Mouse (Mus musculus): ENCODE measurements around the gene Inpp5k. TPM values are rescaled to one million over a fixed set of nuclear protein-coding genes. Genes with fewer than 3 reads are reported as not detected.

Gene Inpp5k
- polyA plus RNA-seq, 1 experiment from 2014 or later: 25.4 TPM

GRCm38 (mm10) chr11:75657841-75658240, 27.1 kb downstream of the Inpp5k start:
- H3K4me2 ChIP-seq: no peak overlapping the region
- H3K4me1 ChIP-seq: peaks cover 30% of the 10 kb centered on the region
- no peak for ATAC-seq (ENCODE audit: low FRiP score)
- H3K9ac ChIP-seq: no peak overlapping the region
- H3K36me3 ChIP-seq (replicated peaks): peaks cover 14% of the 10 kb centered on the region; the same call in 1 of the 2 replicates
- no peaks in the 10 kb centered on the region for H3K9me3 ChIP-seq
- no peak overlapping the region for H3K27ac ChIP-seq
- no peak overlapping the region for H3K4me3 ChIP-seq (replicated peaks)
- peaks cover 40% of the 10 kb centered on the region for H3K27me3 ChIP-seq

GRCm38 (mm10) chr11:75658311-75658710, 27.5 kb downstream of the Inpp5k start:
- Histone ChIP-seq H3K36me3 (replicated peaks) (peaks cover 14% of the 10 kb centered on the region; the same call in 1 of the 2 replicates), H3K9ac (no peak overlapping the region), H3K27ac (no peak overlapping the region), H3K4me3 (replicated peaks) (no peak overlapping the region), H3K27me3 (peaks cover 36% of the 10 kb centered on the region), H3K4me2 (no peak overlapping the region), H3K4me1 (peaks cover 28% of the 10 kb centered on the region), H3K9me3 (no peaks in the 10 kb centered on the region)
- no peak for ATAC-seq (ENCODE audit: low FRiP score)
- WGBS: 93% methylated on average over 13 of the region's 13 CpGs

DNA sequence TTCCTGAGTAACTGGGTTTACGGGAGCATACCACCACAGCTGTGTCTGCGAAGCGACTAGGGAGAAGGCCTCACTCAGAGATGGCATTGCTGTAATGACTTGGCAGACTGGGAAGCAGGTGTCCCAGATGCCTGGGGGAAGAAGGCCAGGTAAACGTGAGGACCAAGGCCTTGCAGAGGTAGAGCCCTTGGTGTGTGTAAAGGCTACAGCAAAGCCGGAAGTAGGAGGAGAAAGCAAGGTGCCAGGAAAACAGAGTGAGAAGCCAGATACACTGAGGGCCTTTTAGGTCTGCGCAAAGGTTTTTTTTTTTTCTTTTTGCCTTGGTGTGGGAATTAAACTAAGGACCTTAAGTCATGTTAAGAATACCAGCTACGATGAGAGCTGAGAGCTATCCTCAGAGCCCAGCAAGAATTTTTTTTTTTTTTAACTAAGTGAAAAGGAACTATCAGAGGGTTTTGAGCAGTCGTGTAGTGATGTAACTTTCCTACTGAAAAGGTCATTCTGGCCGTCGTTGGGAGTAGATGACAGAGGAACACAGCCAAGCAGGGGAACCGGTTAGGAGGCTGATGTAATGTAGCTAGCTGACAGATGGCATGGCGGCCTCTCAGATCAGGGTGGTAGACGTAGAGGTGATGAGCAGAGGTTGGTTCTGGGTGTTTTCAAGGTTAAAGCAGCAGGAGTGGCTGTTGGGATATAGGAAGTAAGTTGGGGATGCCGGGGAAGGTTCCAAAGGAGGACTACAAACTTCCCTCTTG, 28.4 kb downstream of the Inpp5k start:
- WGBS: 87% methylated on average over 14 of the region's 14 CpGs
- Histone ChIP-seq H3K4me2 (no peak overlapping the region), H3K4me3 (replicated peaks) (no peak overlapping the region), H3K9ac (no peak overlapping the region), H3K4me1 (peaks cover 20% of the 10 kb centered on the region), H3K27ac (no peak overlapping the region), H3K9me3 (no peaks in the 10 kb centered on the region), H3K36me3 (replicated peaks) (peaks cover 14% of the 10 kb centered on the region; the same call in 1 of the 2 replicates), H3K27me3 (peaks cover 27% of the 10 kb centered on the region)
- no peak for ATAC-seq (ENCODE audit: low FRiP score)

DNA sequence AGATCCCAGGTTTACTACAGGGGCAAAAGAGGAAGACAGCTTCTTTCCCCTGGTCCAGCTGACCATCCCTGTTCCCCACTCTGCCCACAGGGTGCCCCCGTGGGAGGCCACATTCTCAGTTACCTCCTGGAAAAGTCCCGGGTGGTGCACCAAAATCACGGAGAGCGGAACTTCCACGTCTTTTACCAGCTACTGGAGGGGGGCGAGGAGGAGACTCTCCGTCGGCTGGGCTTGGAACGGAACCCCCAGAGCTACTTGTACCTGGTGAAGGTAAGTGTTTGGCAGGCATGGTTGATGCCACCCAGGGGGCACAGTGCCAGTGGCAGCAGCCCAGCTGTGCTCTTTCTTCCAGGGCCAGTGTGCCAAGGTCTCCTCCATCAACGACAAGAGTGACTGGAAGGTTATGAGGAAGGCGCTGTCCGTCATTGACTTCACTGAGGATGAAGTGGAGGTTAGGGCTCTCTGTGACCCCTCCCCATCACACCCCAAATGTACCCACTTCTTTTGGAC, 29.3 kb downstream of the Inpp5k start:
- H3K4me1 ChIP-seq: peaks cover 14% of the 10 kb centered on the region
- H3K36me3 ChIP-seq (replicated peaks): peaks cover 14% of the 10 kb centered on the region; the same call in 1 of the 2 replicates
- H3K9ac ChIP-seq: no peak overlapping the region
- H3K4me2 ChIP-seq: no peak overlapping the region
- ATAC-seq (ENCODE audit: low FRiP score): no peak
- H3K27ac ChIP-seq: no peak overlapping the region
- 93% methylated on average over 12 of the region's 12 CpGs for WGBS
- peaks cover 17% of the 10 kb centered on the region for H3K27me3 ChIP-seq
- no peak overlapping the region for H3K4me3 ChIP-seq (replicated peaks)
- H3K9me3 ChIP-seq: no peaks in the 10 kb centered on the region

- Histone ChIP-seq H3K27ac (no peak overlapping the region), H3K9ac (no peak overlapping the region), H3K4me2 (no peak overlapping the region), H3K4me3 (replicated peaks) (no peak overlapping the region), H3K36me3 (replicated peaks) (peaks cover 24% of the 10 kb centered on the region), H3K27me3 (peaks cover 13% of the 10 kb centered on the region), H3K9me3 (no peaks in the 10 kb centered on the region), H3K4me1 (peaks cover 5% of the 10 kb centered on the region)
- WGBS: 92% methylated on average over 21 of the region's 21 CpGs
- ATAC-seq (ENCODE audit: low FRiP score): no peak
Measured at GRCm38 (mm10) chr11:75660941-75661800, 30.4 kb downstream of the Inpp5k start.

DNA sequence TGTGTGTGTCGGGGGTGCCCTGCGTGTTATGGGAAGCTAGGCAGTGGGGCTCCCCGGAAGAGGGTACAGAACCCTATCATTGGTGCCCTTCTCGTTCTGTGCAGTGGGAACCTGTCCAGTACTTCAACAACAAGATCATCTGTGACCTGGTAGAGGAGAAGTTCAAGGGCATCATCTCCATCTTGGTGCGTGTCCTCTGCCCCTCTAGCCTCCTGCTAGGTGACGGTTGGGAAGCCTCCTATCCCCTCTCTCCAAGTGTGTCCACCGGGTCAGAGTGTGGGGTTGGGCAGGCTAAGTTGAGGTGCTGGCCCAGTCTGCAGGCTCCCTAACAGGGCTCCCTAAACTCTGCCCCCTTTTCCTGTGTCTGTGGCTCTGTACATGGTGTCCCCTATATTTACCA, 31.3 kb downstream of the Inpp5k start:
- Histone ChIP-seq H3K4me1 (no peaks in the 10 kb centered on the region), H3K4me2 (no peak overlapping the region), H3K27me3 (peaks cover 4% of the 10 kb centered on the region; the same call in 1 of the 2 replicates), H3K9me3 (no peaks in the 10 kb centered on the region), H3K9ac (no peak overlapping the region), H3K27ac (no peak overlapping the region), H3K4me3 (replicated peaks) (no peak overlapping the region), H3K36me3 (replicated peaks) (peaks cover 24% of the 10 kb centered on the region)
- WGBS: 94% methylated on average over 7 of the region's 7 CpGs
- ATAC-seq (ENCODE audit: low FRiP score): no peak

GRCm38 (mm10) chr11:75666296-75666695, 35.5 kb downstream of the Inpp5k start:
- no peaks in the 10 kb centered on the region for H3K4me1 ChIP-seq
- 96% methylated on average over 6 of the region's 6 CpGs for WGBS
- H3K36me3 ChIP-seq (replicated peaks): peaks cover 33% of the 10 kb centered on the region
- H3K4me3 ChIP-seq (replicated peaks): no peak overlapping the region
- H3K9me3 ChIP-seq: no peaks in the 10 kb centered on the region
- H3K27me3 ChIP-seq: no peaks in the 10 kb centered on the region
- H3K9ac ChIP-seq: no peak overlapping the region
- H3K4me2 ChIP-seq: no peak overlapping the region
- H3K27ac ChIP-seq: no peak overlapping the region
- ATAC-seq (ENCODE audit: low FRiP score): no peak

DNA sequence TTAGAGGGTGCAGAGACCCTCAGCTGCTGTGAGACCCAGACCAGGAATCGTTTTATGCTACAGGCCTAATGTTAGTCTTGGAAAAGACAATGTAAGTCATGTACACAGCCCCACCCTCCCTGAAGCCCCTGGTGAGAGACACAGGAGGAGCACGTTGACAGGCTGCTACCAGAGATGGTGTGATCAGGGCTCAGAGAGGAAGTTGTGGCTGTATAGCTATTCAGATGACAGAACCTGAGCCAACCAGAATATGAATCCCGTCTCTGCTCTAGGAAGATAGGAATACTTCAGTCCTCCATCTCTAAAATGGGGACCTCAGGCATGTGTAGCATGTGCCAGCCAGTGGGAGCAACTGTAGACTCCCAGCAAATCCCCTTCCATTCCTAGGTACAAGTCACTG, 37.8 kb downstream of the Inpp5k start:
- Histone ChIP-seq H3K9ac (no peak overlapping the region), H3K27ac (no peak overlapping the region), H3K4me2 (no peak overlapping the region), H3K9me3 (no peaks in the 10 kb centered on the region), H3K4me1 (no peaks in the 10 kb centered on the region), H3K4me3 (replicated peaks) (no peak overlapping the region), H3K27me3 (no peaks in the 10 kb centered on the region), H3K36me3 (replicated peaks) (peaks cover 26% of the 10 kb centered on the region)
- ATAC-seq (ENCODE audit: low FRiP score): no peak
- 93% methylated on average over 3 of the region's 3 CpGs for WGBS

GRCm38 (mm10) chr11:75669176-75669852, 38.5 kb downstream of the Inpp5k start:
- Histone ChIP-seq H3K36me3 (replicated peaks) (peaks cover 26% of the 10 kb centered on the region), H3K4me3 (replicated peaks) (no peak overlapping the region), H3K9ac (no peak overlapping the region), H3K4me2 (no peak overlapping the region), H3K27me3 (no peaks in the 10 kb centered on the region), H3K4me1 (no peaks in the 10 kb centered on the region), H3K9me3 (no peaks in the 10 kb centered on the region), H3K27ac (no peak overlapping the region)
- ATAC-seq (ENCODE audit: low FRiP score): no peak
- 87% methylated on average over 11 of the region's 11 CpGs for WGBS

- Histone ChIP-seq H3K9ac (no peak overlapping the region), H3K4me2 (no peak overlapping the region), H3K9me3 (no peaks in the 10 kb centered on the region), H3K36me3 (replicated peaks) (peaks cover 26% of the 10 kb centered on the region), H3K27ac (no peak overlapping the region), H3K27me3 (no peaks in the 10 kb centered on the region), H3K4me1 (no peaks in the 10 kb centered on the region), H3K4me3 (replicated peaks) (no peak overlapping the region)
- 91% methylated on average over 12 of the region's 12 CpGs for WGBS
- no peak for ATAC-seq (ENCODE audit: low FRiP score)
Measured at GRCm38 (mm10) chr11:75669853-75670200, 39.0 kb downstream of the Inpp5k start.

GRCm38 (mm10) chr11:75671426-75672180, 40.8 kb downstream of the Inpp5k start:
- Histone ChIP-seq H3K4me2 (no peak overlapping the region), H3K4me1 (no peaks in the 10 kb centered on the region), H3K9me3 (no peaks in the 10 kb centered on the region), H3K4me3 (replicated peaks) (no peak overlapping the region), H3K36me3 (replicated peaks) (peaks cover 16% of the 10 kb centered on the region), H3K27me3 (no peaks in the 10 kb centered on the region), H3K27ac (no peak overlapping the region; the same call in 1 of the 2 replicates), H3K9ac (no peak overlapping the region)
- ATAC-seq (ENCODE audit: low FRiP score): no peak
- 90% methylated on average over 22 of the region's 22 CpGs for WGBS
